Mouse (Mus musculus) T-helper 2 cell (primary cell): Measurements from ENCODE around the gene Ros1.

Experiments
- in situ Hi-C: fragments of 300-600 bp; cut with MboI, MseI; formaldehyde crosslinking; loops from one replicate; pipeline ENCODE4 v1.15.1; 2025; ENCODE audit warnings: high pct_unique_total_duplicates

The Ros1 gene

GRCm38 (mm10) chr10:52194957-52195852 is at the start of gene Ros1:
Ros1 (minus strand) TSS chr10:52195244.
- in situ Hi-C loops, result no loop called here

GRCm38 (mm10) chr10:52242680-52243323 is 47.8 kb upstream of the Ros1 start:
- in situ Hi-C loops, result no loop called here

GRCm38 (mm10) chr10:52242015-52242414 is 47.0 kb upstream of the Ros1 start:
- in situ Hi-C loops, result no loop called here

GRCm38 (mm10) chr10:52235461-52235860 is 40.4 kb upstream of the Ros1 start:
- in situ Hi-C loops, result loop anchor here (10.0 kb wide), 1 partner anchor 149 kb away; the partner anchor contains the start of genes Gopc and Nepn

GRCm38 (mm10) chr10:52234654-52234981 is 39.6 kb upstream of the Ros1 start:
- in situ Hi-C loops, result loop anchor here (5.0 to 10.0 kb wide), 2 partner anchors 98 to 150 kb away; partner anchors contain the start of genes Gopc and Nepn

- in situ Hi-C loops, result loop anchor here (5.0 to 10.0 kb wide), 2 partner anchors 98 to 151 kb away; partner anchors contain the start of genes Gopc and Nepn
Observed at GRCm38 (mm10) chr10:52233969-52234653, 39.1 kb upstream of the Ros1 start.

- in situ Hi-C loops, result loop anchor here (5.0 to 10.0 kb wide), 2 partner anchors 99 to 151 kb away; partner anchors contain the start of genes Gopc and Nepn
Observed at GRCm38 (mm10) chr10:52233301-52233968, 38.4 kb upstream of the Ros1 start, which contains the start of gene Dcbld1. Dcbld1 (plus strand) TSS chr10:52233619.

- in situ Hi-C loops, result loop anchor here (5.0 to 10.0 kb wide), 2 partner anchors 100 to 152 kb away; partner anchors contain the start of genes Gopc and Nepn
Observed at GRCm38 (mm10) chr10:52232196-52233176, 37.4 kb upstream of the Ros1 start.

GRCm38 (mm10) chr10:52219600-52219999 is 24.6 kb upstream of the Ros1 start:
- in situ Hi-C loops, result no loop called here

GRCm38 (mm10) chr10:52217564-52217934 is 22.5 kb upstream of the Ros1 start:
- in situ Hi-C loops, result no loop called here

- in situ Hi-C loops, result no loop called here
Observed at GRCm38 (mm10) chr10:52216797-52217563, 21.9 kb upstream of the Ros1 start.

- in situ Hi-C loops, result no loop called here
Observed at GRCm38 (mm10) chr10:52215267-52215818, 20.3 kb upstream of the Ros1 start.

GRCm38 (mm10) chr10:52204006-52204405 is 9.0 kb upstream of the Ros1 start:
- in situ Hi-C loops, result no loop called here

- in situ Hi-C loops, result no loop called here
Observed at GRCm38 (mm10) chr10:52185900-52186299, 9.1 kb downstream of the Ros1 start.

GRCm38 (mm10) chr10:52182878-52183277 is 12.2 kb downstream of the Ros1 start:
- in situ Hi-C loops, result no loop called here

GRCm38 (mm10) chr10:52174376-52174775 is 20.7 kb downstream of the Ros1 start:
- in situ Hi-C loops, result no loop called here

- in situ Hi-C loops, result no loop called here
Observed at GRCm38 (mm10) chr10:52170489-52170888, 24.6 kb downstream of the Ros1 start.

- in situ Hi-C loops, result no loop called here
Observed at GRCm38 (mm10) chr10:52169841-52170240, 25.2 kb downstream of the Ros1 start.

GRCm38 (mm10) chr10:52165376-52165775 is 29.7 kb downstream of the Ros1 start:
- in situ Hi-C loops, result no loop called here
